Mouse (Mus musculus): ENCODE measurements around the gene Ppcdc. TPM values are rescaled to one million over a fixed set of nuclear protein-coding genes. Genes with fewer than 3 reads are reported as not detected.
"Not testable (repeated sequence)": the region's sequence is repeated elsewhere in the genome, so short reads cannot be mapped to it uniquely, and the experiment has no call there.

The Ppcdc gene
- polyA plus RNA-seq, 1 experiment = 16.2 TPM

DNA sequence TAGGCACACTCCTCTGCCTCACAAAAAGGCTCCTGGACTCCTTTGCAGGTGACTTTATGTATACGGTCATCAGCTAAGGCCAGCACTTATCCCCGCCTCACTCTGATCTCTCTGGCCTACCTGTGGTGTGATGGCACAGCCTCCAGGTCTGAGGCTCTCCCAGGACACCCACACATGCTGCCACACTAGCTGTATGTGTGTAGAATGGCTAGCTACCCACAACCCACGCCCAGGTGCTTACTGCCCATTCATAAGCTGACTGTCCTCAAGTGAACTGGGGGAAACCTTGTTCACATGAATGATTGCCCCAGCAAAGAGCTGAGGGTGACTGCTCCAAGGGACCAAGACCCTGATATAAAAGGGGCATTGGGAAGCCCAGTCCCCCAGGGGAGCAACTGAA is 7.4 kb downstream of the Ppcdc start:
- H3K4me3 ChIP-seq = no peak overlapping the region
- H3K79me2 ChIP-seq (ENCODE audit: control insufficient read depth, insufficient read depth) = no peaks in the 10 kb centered on the region
- no peak overlapping the region for H3ac ChIP-seq (ENCODE audit: control insufficient read depth, insufficient read length)
- peak overlapping the region; percentile 60 for H3K4me2 ChIP-seq (ENCODE audit: low read depth)
- TF ChIP-seq MYOD1 (IDR thresholded peaks at IDR 0.05; ENCODE audit: control insufficient read depth in 1 of 3, insufficient read length in 2 of 3, low read depth in 2 of 3) = no peak
- TF ChIP-seq REST (IDR thresholded peaks at IDR 0.05; ENCODE audit: insufficient read depth, insufficient read length) = no peak
- TF ChIP-seq MAX (IDR thresholded peaks at IDR 0.05; ENCODE audit: low read depth) = no peak
- no peak for TF ChIP-seq E2F4 (IDR thresholded peaks at IDR 0.05; ENCODE audit: insufficient read depth)
- no peak for TF ChIP-seq POLR2AphosphoS2 (IDR thresholded peaks at IDR 0.05; ENCODE audit: insufficient read length, low read depth)
- H3K36me3 ChIP-seq (ENCODE audit: control insufficient read depth, insufficient read depth) = no peaks in the 10 kb centered on the region
- no peaks in the 10 kb centered on the region for H3K27me3 ChIP-seq (ENCODE audit: control insufficient read depth, insufficient read depth, insufficient read length)

- Histone ChIP-seq H3K36me3 (ENCODE audit: control insufficient read depth, insufficient read depth) (no peaks in the 10 kb centered on the region), H3K4me2 (ENCODE audit: low read depth) (no peak overlapping the region), H3K79me2 (ENCODE audit: control insufficient read depth, insufficient read depth) (no peaks in the 10 kb centered on the region), H3K27me3 (ENCODE audit: control insufficient read depth, insufficient read depth, insufficient read length) (no peaks in the 10 kb centered on the region), H3K4me3 (no peak overlapping the region), H3ac (ENCODE audit: control insufficient read depth, insufficient read length) (no peak overlapping the region)
- no peak for TF ChIP-seq TCF12 (IDR thresholded peaks at IDR 0.05; ENCODE audit: insufficient read depth, poor library complexity, severe bottlenecking)
- no peak for TF ChIP-seq TCF3 (IDR thresholded peaks at IDR 0.05; ENCODE audit: insufficient read length, low read depth)
- TF ChIP-seq E2F4 (IDR thresholded peaks at IDR 0.05; ENCODE audit: insufficient read depth) = no peak
- no peak for TF ChIP-seq MYOG (IDR thresholded peaks at IDR 0.05; ENCODE audit: control insufficient read depth in 1 of 3, insufficient read depth in 1 of 3, insufficient read length in 2 of 3, low read depth in 2 of 3)
- no peak for TF ChIP-seq POLR2AphosphoS2 (IDR thresholded peaks at IDR 0.05; ENCODE audit: insufficient read length, low read depth)
- no peak for TF ChIP-seq POLR2A (IDR thresholded peaks at IDR 0.05; ENCODE audit: insufficient read length, low read depth)
- no peak for TF ChIP-seq MYOD1 (IDR thresholded peaks at IDR 0.05; ENCODE audit: control insufficient read depth in 1 of 3, insufficient read length in 2 of 3, low read depth in 2 of 3)
- TF ChIP-seq CEBPB (IDR thresholded peaks at IDR 0.05; ENCODE audit: insufficient read depth, poor library complexity, severe bottlenecking) = no peak
- no peak for TF ChIP-seq USF1 (IDR thresholded peaks at IDR 0.05; ENCODE audit: low read depth)
- no peak for TF ChIP-seq MAX (IDR thresholded peaks at IDR 0.05; ENCODE audit: low read depth)
- no peak for TF ChIP-seq SRF (IDR thresholded peaks at IDR 0.05; ENCODE audit: control insufficient read depth, insufficient read length, low read depth)
- TF ChIP-seq REST (IDR thresholded peaks at IDR 0.05; ENCODE audit: insufficient read depth, insufficient read length) = no peak
Measured at GRCm38 (mm10) chr9:57431202-57431601, 8.7 kb downstream of the Ppcdc start.

- H3K4me3 ChIP-seq = no peak overlapping the region
- TF ChIP-seq USF1 (IDR thresholded peaks at IDR 0.05; ENCODE audit: low read depth) = no peak
- TF ChIP-seq TCF3 (IDR thresholded peaks at IDR 0.05; ENCODE audit: insufficient read length, low read depth) = no peak
- TF ChIP-seq POLR2AphosphoS2 (IDR thresholded peaks at IDR 0.05; ENCODE audit: insufficient read length, low read depth) = no peak
- peak; percentile 77; the same call in 1 of the 2 replicates for TF ChIP-seq CEBPB (IDR thresholded peaks at IDR 0.05; ENCODE audit: insufficient read depth, poor library complexity, severe bottlenecking)
- no peak for TF ChIP-seq E2F4 (IDR thresholded peaks at IDR 0.05; ENCODE audit: insufficient read depth)
- H3K79me2 ChIP-seq (ENCODE audit: control insufficient read depth, insufficient read depth) = no peaks in the 10 kb centered on the region
- H3K4me2 ChIP-seq (ENCODE audit: low read depth) = peak overlapping the region; percentile 64
- no peaks in the 10 kb centered on the region for H3K27me3 ChIP-seq (ENCODE audit: control insufficient read depth, insufficient read depth, insufficient read length)
- H3K36me3 ChIP-seq (ENCODE audit: control insufficient read depth, insufficient read depth) = no peaks in the 10 kb centered on the region
- no peak overlapping the region for H3ac ChIP-seq (ENCODE audit: control insufficient read depth, insufficient read length)
Measured at GRCm38 (mm10) chr9:57428391-57428790, 11.5 kb downstream of the Ppcdc start.

DNA sequence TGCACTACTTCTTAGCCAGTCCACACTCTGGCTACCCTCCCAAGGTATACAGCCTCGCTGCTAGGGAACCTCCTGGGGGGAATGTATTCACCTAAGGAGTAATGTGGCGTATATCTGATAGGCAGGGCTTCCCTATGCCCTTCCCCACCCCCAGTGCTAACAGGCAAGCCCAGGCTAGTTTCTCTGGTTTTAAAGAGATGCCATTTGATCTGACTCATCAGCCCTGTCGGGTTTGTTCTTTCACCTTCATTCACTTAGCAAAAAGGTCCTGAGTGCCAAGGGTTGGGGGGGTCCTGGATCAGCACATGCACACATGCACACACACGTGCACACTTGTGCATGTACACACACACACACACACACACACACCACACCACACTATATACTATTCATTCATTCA is 12.0 kb downstream of the Ppcdc start:
- no peaks in the 10 kb centered on the region for H3K79me2 ChIP-seq (ENCODE audit: control insufficient read depth, insufficient read depth)
- H3ac ChIP-seq (ENCODE audit: control insufficient read depth, insufficient read length) = no peak overlapping the region
- no peak overlapping the region for H3K4me3 ChIP-seq
- H3K4me2 ChIP-seq (ENCODE audit: low read depth) = peak overlapping the region; percentile 64
- no peak for TF ChIP-seq POLR2AphosphoS2 (IDR thresholded peaks at IDR 0.05; ENCODE audit: insufficient read length, low read depth)
- TF ChIP-seq TCF12 (IDR thresholded peaks at IDR 0.05; ENCODE audit: insufficient read depth, poor library complexity, severe bottlenecking) = peak; percentile 10
- H3K36me3 ChIP-seq (ENCODE audit: control insufficient read depth, insufficient read depth) = no peaks in the 10 kb centered on the region
- H3K27me3 ChIP-seq (ENCODE audit: control insufficient read depth, insufficient read depth, insufficient read length) = no peaks in the 10 kb centered on the region

DNA sequence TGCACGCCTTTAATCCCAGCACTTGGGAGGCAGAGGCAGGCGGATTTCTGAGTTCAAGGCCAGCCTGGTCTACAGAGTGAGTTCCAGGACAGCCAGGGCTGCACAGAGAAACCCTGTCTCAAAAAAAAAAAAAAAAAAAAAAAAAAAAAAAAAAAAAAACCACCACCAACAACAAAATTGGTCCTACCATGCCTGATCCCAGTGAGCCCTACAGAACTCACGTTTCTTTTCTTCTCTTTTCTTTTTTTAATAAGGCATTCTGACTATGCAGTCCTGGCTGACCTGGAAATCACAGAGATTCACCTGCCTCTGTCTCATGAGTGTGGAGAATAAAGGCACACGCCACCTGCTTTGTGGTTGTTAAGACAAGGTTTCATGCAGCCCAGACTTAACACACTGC is 12.8 kb downstream of the Ppcdc start:
- H3K4me3 ChIP-seq; H3K4me2 ChIP-seq (ENCODE audit: low read depth); H3ac ChIP-seq (ENCODE audit: control insufficient read depth, insufficient read length); H3K36me3 ChIP-seq (ENCODE audit: control insufficient read depth, insufficient read depth); H3K79me2 ChIP-seq (ENCODE audit: control insufficient read depth, insufficient read depth); H3K27me3 ChIP-seq (ENCODE audit: control insufficient read depth, insufficient read depth, insufficient read length): not testable (repeated sequence)

GRCm38 (mm10) chr9:57425116-57425515 is 14.8 kb downstream of the Ppcdc start:
- H3K79me2 ChIP-seq (ENCODE audit: control insufficient read depth, insufficient read depth) = no peaks in the 10 kb centered on the region
- H3K4me2 ChIP-seq (ENCODE audit: low read depth) = peak overlapping the region; percentile 24
- H3K4me3 ChIP-seq = no peak overlapping the region
- H3K27me3 ChIP-seq (ENCODE audit: control insufficient read depth, insufficient read depth, insufficient read length) = no peaks in the 10 kb centered on the region
- H3ac ChIP-seq (ENCODE audit: control insufficient read depth, insufficient read length) = no peak overlapping the region
- TF ChIP-seq MYOD1 (IDR thresholded peaks at IDR 0.05; ENCODE audit: control insufficient read depth in 1 of 3, insufficient read length in 2 of 3, low read depth in 2 of 3) = no peak
- no peak for TF ChIP-seq REST (IDR thresholded peaks at IDR 0.05; ENCODE audit: insufficient read depth, insufficient read length)
- TF ChIP-seq MAX (IDR thresholded peaks at IDR 0.05; ENCODE audit: low read depth) = no peak
- TF ChIP-seq USF1 (IDR thresholded peaks at IDR 0.05; ENCODE audit: low read depth) = no peak
- no peak for TF ChIP-seq POLR2A (IDR thresholded peaks at IDR 0.05; ENCODE audit: insufficient read length, low read depth)
- TF ChIP-seq MYOG (IDR thresholded peaks at IDR 0.05; ENCODE audit: control insufficient read depth in 1 of 3, insufficient read depth in 1 of 3, insufficient read length in 2 of 3, low read depth in 2 of 3) = no peak
- no peak for TF ChIP-seq POLR2AphosphoS2 (IDR thresholded peaks at IDR 0.05; ENCODE audit: insufficient read length, low read depth)
- TF ChIP-seq TCF12 (IDR thresholded peaks at IDR 0.05; ENCODE audit: insufficient read depth, poor library complexity, severe bottlenecking) = no peak
- no peak for TF ChIP-seq CEBPB (IDR thresholded peaks at IDR 0.05; ENCODE audit: insufficient read depth, poor library complexity, severe bottlenecking)
- no peak for TF ChIP-seq E2F4 (IDR thresholded peaks at IDR 0.05; ENCODE audit: insufficient read depth)
- TF ChIP-seq SRF (IDR thresholded peaks at IDR 0.05; ENCODE audit: control insufficient read depth, insufficient read length, low read depth) = no peak
- TF ChIP-seq TCF3 (IDR thresholded peaks at IDR 0.05; ENCODE audit: insufficient read length, low read depth) = no peak
- H3K36me3 ChIP-seq (ENCODE audit: control insufficient read depth, insufficient read depth) = no peaks in the 10 kb centered on the region

Measured in myocyte (in vitro differentiated cells).